Mouse (Mus musculus) MEL (cell line): ENCODE data around the gene Gpr6. TPM values are rescaled to one million over a fixed set of nuclear protein-coding genes. Genes with fewer than 3 reads are reported as not detected.

Experiments used
- DNase-seq: peaks from one replicate; pipeline ENCODE4 v3.0.0; 2011; ENCODE audit warnings: low read depth, low spot score
- H3K27ac ChIP-seq: 2 replicates; pipeline ENCODE4 v1.5.1; 2012; ENCODE audit warnings: low read depth, mild to moderate bottlenecking, control low read depth, low read length, moderate library complexity; ENCODE audit not compliant: control insufficient read depth
- H3K27me3 ChIP-seq, 2 experiments: fragments of 150-350 bp in 1 of 2; sonication (generic) in 1 of 2; 2 replicates each; pipeline ENCODE4 v1.6.1; 2012; ENCODE audit warnings: low read length in 2 of 2, mild to moderate bottlenecking in 2 of 2, improper control_type of control experiment in 1 of 2, moderate library complexity in 1 of 2; ENCODE audit not compliant: insufficient read depth in 2 of 2, control insufficient read depth in 1 of 2
- H3K36me3 ChIP-seq, 2 experiments: 2 replicates each; pipeline ENCODE4 v1.6.1; 2012 to 2014; ENCODE audit warnings: low read length in 2 of 2, improper control_type of control experiment in 1 of 2, inconsistent platforms in 1 of 2, mild to moderate bottlenecking in 1 of 2; ENCODE audit not compliant: insufficient read depth in 2 of 2, control insufficient read depth in 1 of 2
- H3K4me1 ChIP-seq, 2 experiments: fragments of 150-350 bp in 1 of 2; sonication (generic) in 1 of 2; 2 replicates each; pipeline ENCODE4 v1.6.1; 2012; ENCODE audit warnings: low read length in 2 of 2, improper control_type of control experiment in 1 of 2, mild to moderate bottlenecking in 1 of 2; ENCODE audit not compliant: insufficient read depth in 2 of 2, control insufficient read depth in 1 of 2
- H3K4me3 ChIP-seq, 2 experiments: fragments of 150-350 bp in 1 of 2; sonication (generic) in 1 of 2; 2 replicates each; pipeline ENCODE4 v1.5.1; 2012; ENCODE audit warnings: low read depth in 2 of 2, low read length in 2 of 2, mild to moderate bottlenecking in 2 of 2, moderate library complexity in 2 of 2, control low read depth in 1 of 2, improper control_type of control experiment in 1 of 2; ENCODE audit not compliant: control insufficient read depth in 1 of 2, insufficient read depth in 1 of 2
- H3K79me2 ChIP-seq: 2 replicates; pipeline ENCODE4 v1.6.1; 2012; ENCODE audit warnings: mild to moderate bottlenecking, low read length, moderate library complexity; ENCODE audit not compliant: control insufficient read depth, poor library complexity, insufficient read depth
- H3K9ac ChIP-seq: 2 replicates; pipeline ENCODE4 v1.6.1; 2012; ENCODE audit warnings: low read depth, mild to moderate bottlenecking, control low read depth, low read length, moderate library complexity; ENCODE audit not compliant: control insufficient read depth, poor library complexity, severe bottlenecking
- H3K9me3 ChIP-seq: fragments of 150-350 bp; sonication (generic); replicated peaks from 2 replicates; pipeline ENCODE4 v1.6.1; 2012; ENCODE audit warnings: mild to moderate bottlenecking, low read length, improper control_type of control experiment, moderate library complexity; ENCODE audit not compliant: insufficient read depth
- CHD1 ChIP-seq: IDR thresholded peaks from 2 replicates; pipeline ENCODE4 v1.6.1; 2012; ENCODE audit warnings: low read depth, mild to moderate bottlenecking, inconsistent platforms, low read length, improper control_type of control experiment
- CHD2 ChIP-seq: IDR thresholded peaks from 2 replicates; pipeline ENCODE4 v1.6.1; 2011; ENCODE audit warnings: low read length, improper control_type of control experiment
- CTCF ChIP-seq, 3 experiments: IDR thresholded peaks in 2 of 3; conservative IDR thresholded peaks in 1 of 3; 2 replicates each; pipeline ENCODE4 v1.5.1; 2011 to 2012; ENCODE audit warnings: low read length in 3 of 3, low read depth in 2 of 3, mild to moderate bottlenecking in 2 of 3, improper control_type of control experiment in 1 of 3, inconsistent platforms in 1 of 3, mixed read lengths in 1 of 3, moderate library complexity in 1 of 3; ENCODE audit not compliant: control insufficient read depth in 1 of 3, insufficient read depth in 1 of 3, poor library complexity in 1 of 3, severe bottlenecking in 1 of 3
- ELF1 ChIP-seq: IDR thresholded peaks from 2 replicates; pipeline ENCODE4 v1.6.1; 2014; ENCODE audit warnings: low read depth, mild to moderate bottlenecking, inconsistent platforms, low read length, improper control_type of control experiment, moderate library complexity
- EP300 ChIP-seq, 2 experiments: IDR thresholded peaks; 2 replicates each; pipeline ENCODE4 v1.6.1; 2011; ENCODE audit warnings: improper control_type of control experiment in 2 of 2, low read length in 2 of 2, low read depth in 1 of 2, mild to moderate bottlenecking in 1 of 2
- JUND ChIP-seq: IDR thresholded peaks from 2 replicates; pipeline ENCODE4 v1.6.1; 2011; ENCODE audit warnings: low read depth, mild to moderate bottlenecking, improper control_type of control experiment, low read length
- MAFK ChIP-seq: IDR thresholded peaks from 2 replicates; pipeline ENCODE4 v1.6.1; 2011; ENCODE audit warnings: low read depth, mild to moderate bottlenecking, low read length, improper control_type of control experiment, borderline replicate concordance
- MAZ ChIP-seq: IDR thresholded peaks from 2 replicates; pipeline ENCODE4 v1.6.1; 2012; ENCODE audit warnings: low read depth, mild to moderate bottlenecking, inconsistent platforms, low read length, improper control_type of control experiment
- MEF2A ChIP-seq: IDR thresholded peaks from 2 replicates; pipeline ENCODE4 v1.6.1; 2014; ENCODE audit warnings: low read depth, mild to moderate bottlenecking, inconsistent platforms, low read length, improper control_type of control experiment; ENCODE audit not compliant: poor library complexity, insufficient replicate concordance, severe bottlenecking; ENCODE audit errors: extremely low read depth
- MYC ChIP-seq: IDR thresholded peaks from 2 replicates; pipeline ENCODE4 v1.6.1; 2011; ENCODE audit warnings: low read depth, mild to moderate bottlenecking, low read length, improper control_type of control experiment, moderate library complexity
- POLR2A ChIP-seq, 2 experiments: IDR thresholded peaks; 2 replicates each; pipeline ENCODE4 v1.6.1; 2011 to 2012; ENCODE audit warnings: low read length in 2 of 2, mild to moderate bottlenecking in 2 of 2, control low read depth in 1 of 2, improper control_type of control experiment in 1 of 2, low read depth in 1 of 2, moderate library complexity in 1 of 2; ENCODE audit not compliant: control insufficient read depth in 1 of 2, insufficient read depth in 1 of 2, poor library complexity in 1 of 2
- POLR2AphosphoS5 ChIP-seq: IDR thresholded peaks from 2 replicates; pipeline ENCODE4 v1.6.1; 2012; ENCODE audit warnings: low read depth, borderline replicate concordance, mild to moderate bottlenecking, inconsistent platforms, low read length, moderate library complexity, mixed read lengths
- RAD21 ChIP-seq: IDR thresholded peaks from 2 replicates; pipeline ENCODE4 v1.6.1; 2011; ENCODE audit warnings: mild to moderate bottlenecking, low read depth, low read length, improper control_type of control experiment
- TAL1 ChIP-seq: IDR thresholded peaks from 2 replicates; pipeline ENCODE4 v1.6.1; 2012; ENCODE audit warnings: mild to moderate bottlenecking, inconsistent platforms, low read length, moderate library complexity, mixed read lengths
- TBP ChIP-seq: IDR thresholded peaks from 2 replicates; pipeline ENCODE4 v1.8.0; 2011; ENCODE audit warnings: low read depth, low read length, improper control_type of control experiment
- TCF12 ChIP-seq: IDR thresholded peaks from 2 replicates; pipeline ENCODE4 v1.6.1; 2014; ENCODE audit warnings: low read depth, mild to moderate bottlenecking, inconsistent platforms, low read length, improper control_type of control experiment, moderate library complexity
- UBTF ChIP-seq: IDR thresholded peaks from 2 replicates; pipeline ENCODE4 v1.6.1; 2012; ENCODE audit warnings: low read depth, mild to moderate bottlenecking, inconsistent platforms, low read length, improper control_type of control experiment, moderate library complexity, borderline replicate concordance; ENCODE audit not compliant: insufficient read depth
- USF2 ChIP-seq, 2 experiments: IDR thresholded peaks; 2 replicates each; pipeline ENCODE4 v1.6.1; 2011 to 2012; ENCODE audit warnings: improper control_type of control experiment in 2 of 2, low read length in 2 of 2, borderline replicate concordance in 1 of 2, inconsistent platforms in 1 of 2, low read depth in 1 of 2, mild to moderate bottlenecking in 1 of 2; ENCODE audit not compliant: insufficient read depth in 1 of 2
- ZC3H11A ChIP-seq: IDR thresholded peaks from 2 replicates; pipeline ENCODE4 v1.6.1; 2012; ENCODE audit warnings: low read depth, mild to moderate bottlenecking, inconsistent platforms, low read length, improper control_type of control experiment
- polyA plus RNA-seq, 2 experiments: library from polyadenylated mRNA; stranded (reverse) in 1 of 2; unstranded in 1 of 2; fragments of >175 nt in 1 of 2; fragments of >200 nt in 1 of 2; gene quantifications; 2 replicates each; pipeline versions ENCODE4 v1.2.1 to v1.2.4; 2012; ENCODE audit warnings: low replicate concordance in 2 of 2, low read depth in 1 of 2; ENCODE audit not compliant: insufficient read length in 2 of 2, insufficient read depth in 1 of 2, missing spikeins in 1 of 2
- total RNA-seq: library from RNA; depleted of rRNA; stranded (reverse); fragments of 300-350 nt; gene quantifications from 2 replicates; pipeline ENCODE4 v1.2.3, GENCODE M21; 2012

Gpr6 gene
- total and polyA plus RNA-seq, 3 experiments, result not detected

- no peaks in the 10 kb centered on the region for H3K9me3 ChIP-seq
- H3K79me2 ChIP-seq, result no peaks in the 10 kb centered on the region
- H3K27ac ChIP-seq, result no peak overlapping the region
- H3K27me3 ChIP-seq, result peaks cover 0 to 2% of the 10 kb centered on the region in 2 experiments; a peak in 1 of 4 replicates
- H3K9ac ChIP-seq, result no peak overlapping the region
- no peak overlapping the region for H3K4me3 ChIP-seq
- DNase-seq, result no peak
- no peaks in the 10 kb centered on the region for H3K36me3 ChIP-seq
- TF ChIP-seq USF2 (IDR thresholded peaks at IDR 0.05; ENCODE audit: borderline replicate concordance in 1 of 2, insufficient read depth in 1 of 2, low read depth in 1 of 2, low read length in 2 of 2) (no peak), MAZ (no peak), EP300 (IDR thresholded peaks at IDR 0.05; ENCODE audit: low read depth in 1 of 2, low read length in 2 of 2) (no peak), JUND (no peak), TAL1 (no peak), MAFK (no peak), ZC3H11A (no peak), MYC (no peak)
- H3K4me1 ChIP-seq, result no peaks in the 10 kb centered on the region
Observed at GRCm38 (mm10) chr10:41070693-41071651, 1.1 kb downstream of the Gpr6 start.

- no peak for TF ChIP-seq CTCF (IDR thresholded peaks at IDR 0.05 in 2 of 3, conservative IDR thresholded peaks at IDR 0.05 in 1 of 3; ENCODE audit: control insufficient read depth in 1 of 3, insufficient read depth in 1 of 3, low read depth in 2 of 3, low read length in 3 of 3, poor library complexity in 1 of 3, severe bottlenecking in 1 of 3)
- TF ChIP-seq TCF12, result no peak
- no peak for TF ChIP-seq POLR2AphosphoS5
- no peak for TF ChIP-seq ELF1
- TF ChIP-seq UBTF, result no peak
- TF ChIP-seq MEF2A, result no peak
- TF ChIP-seq RAD21, result no peak
- no peak for TF ChIP-seq POLR2A (IDR thresholded peaks at IDR 0.05; ENCODE audit: control insufficient read depth in 1 of 2, insufficient read depth in 1 of 2, low read depth in 1 of 2, low read length in 2 of 2, poor library complexity in 1 of 2)
- TF ChIP-seq CHD1, result no peak
- no peak for TF ChIP-seq CHD2
- no peak for TF ChIP-seq TAL1
- no peak for TF ChIP-seq MAFK
- TF ChIP-seq TBP, result no peak
- TF ChIP-seq, all 39 proteins: peak for 0
- no peak overlapping the region for H3K9ac ChIP-seq
- H3K27ac ChIP-seq, result no peak overlapping the region
- no peaks in the 10 kb centered on the region for H3K4me1 ChIP-seq
- no peaks in the 10 kb centered on the region for H3K36me3 ChIP-seq
- peaks cover 0 to 3% of the 10 kb centered on the region in 2 experiments; a peak in 2 of 4 replicates for H3K27me3 ChIP-seq
- no peak overlapping the region for H3K4me3 ChIP-seq
- no peaks in the 10 kb centered on the region for H3K79me2 ChIP-seq
- DNase-seq, result no peak
- H3K9me3 ChIP-seq, result no peaks in the 10 kb centered on the region
Observed at GRCm38 (mm10) chr10:41060250-41060831, 11.7 kb downstream of the Gpr6 start.
